Mouse (Mus musculus) frontal cortex, adult (tissue): Measurements from ENCODE around the gene Tmem234.

ENCODE experiments used
- ATAC-seq: cut with Nextera tagmentation; 2 replicates; pipeline ENCODE4 v1.9.2; 2017; ENCODE audit warnings: mild to moderate bottlenecking, moderate library complexity, mixed read lengths; ENCODE audit not compliant: low TSS enrichment

Gene Tmem234

GRCm38 (mm10) chr4:129672083-129672877 lies 71.8 kb downstream of the Tmem234 start, which contains the start of gene Kpna6:
Gene Kpna6, minus strand, starts transcription at chr4:129672767.
- peak; percentile 89 for ATAC-seq

GRCm38 (mm10) chr4:129672878-129673449 lies 72.5 kb downstream of the Tmem234 start:
- ATAC-seq = no peak
